Mouse (Mus musculus): ENCODE results near the gene Trp53i11.

DNA sequence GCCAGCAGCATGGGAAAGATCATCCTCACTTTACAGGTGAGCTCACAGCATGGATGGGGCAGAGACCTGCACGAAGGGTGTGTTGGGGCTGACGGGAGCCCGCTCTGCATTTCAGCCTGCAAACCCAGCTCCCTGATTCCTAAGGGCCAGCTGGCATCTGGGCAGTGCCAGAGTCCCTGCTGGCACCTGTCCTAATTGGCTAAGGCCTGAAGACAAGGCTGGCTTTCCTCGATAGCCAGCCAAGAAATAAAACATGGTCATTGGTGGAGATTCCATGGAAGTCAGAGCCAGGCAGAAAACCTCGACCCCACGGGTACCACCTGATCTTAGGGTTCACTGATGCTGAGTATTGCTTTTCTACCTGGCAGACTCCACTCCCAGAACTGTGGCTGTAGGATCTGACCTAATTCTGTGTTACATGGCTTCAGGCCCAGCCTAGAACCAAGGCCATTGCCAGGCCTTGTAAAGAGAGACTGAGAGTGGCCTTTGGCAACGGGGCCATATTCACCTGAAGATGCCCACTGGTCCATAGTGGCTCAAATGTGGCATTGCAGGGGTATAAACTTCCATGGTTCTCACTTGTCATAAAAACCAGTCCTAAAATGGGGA is 34.4 kb upstream of the Trp53i11 start:
- TF ChIP-seq POLR2A (IDR thresholded peaks at IDR 0.05; ENCODE audit: low read depth, low read length) (no peak), RAD21 (IDR thresholded peaks at IDR 0.05; ENCODE audit: low read depth, low read length) (no peak), MXI1 (IDR thresholded peaks at IDR 0.05; ENCODE audit: low read depth, low read length) (no peak), TBP (conservative IDR thresholded peaks at IDR 0.05; ENCODE audit: low read depth, low read length) (no peak), CHD1 (IDR thresholded peaks at IDR 0.05; ENCODE audit: low read depth, low read length) (no peak), CTCF (conservative IDR thresholded peaks at IDR 0.05 in 1 of 2, IDR thresholded peaks at IDR 0.05 in 1 of 2; ENCODE audit: low read depth in 2 of 2, low read length in 2 of 2) (no peak)

Data from CH12.LX (cell line).